ENCODE assay signal across 16 mouse cellular contexts in the genomic region with DNA sequence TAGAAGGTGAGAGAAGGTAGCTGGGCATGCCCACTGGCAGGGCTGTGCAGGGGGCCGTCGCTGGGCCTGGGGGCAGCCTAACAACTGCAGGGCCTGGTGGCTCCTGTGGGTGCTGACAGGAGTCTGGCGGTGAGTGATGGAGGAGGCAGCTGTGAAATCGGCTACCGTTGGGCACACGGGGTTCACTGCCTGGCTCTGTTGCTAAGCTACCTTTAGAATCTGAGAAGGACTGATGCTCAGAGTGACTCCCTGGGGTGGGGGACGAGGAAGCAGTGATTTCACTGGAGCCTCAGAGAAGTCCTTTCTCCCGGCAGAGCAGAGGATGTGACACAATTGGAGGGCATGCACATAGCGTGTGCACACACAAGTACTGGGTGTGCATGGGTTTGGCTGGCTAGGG. TPM values are rescaled to one million over a fixed set of nuclear protein-coding genes. Genes with fewer than 3 reads are reported as not detected.
DNase-seq lines count a peak whose midpoint lies in the region; ATAC-seq and TF ChIP-seq lines count a peak whose summit lies in the region.
"Had no signal": no experiment of that assay in that cellular context is flagged by ENCODE, and none has a peak within 500 bp of the region (broad histone marks: within the 10 kb centered on the region; RNA-seq: fewer than 3 reads in every experiment).

No protein-coding gene starts in this region.

- WGBS in forebrain, embryonic 13.5 days, result 13% methylated on average over 9 of the region's 9 CpGs
- 5% methylated on average over 9 of the region's 9 CpGs for WGBS in hindbrain, embryonic 14.5 days
- 5% methylated on average over 9 of the region's 9 CpGs for WGBS in midbrain, embryonic 15.5 days
- WGBS in lung, postnatal 0 days, result 20% methylated on average over 9 of the region's 9 CpGs
- WGBS in liver, postnatal 0 days (ENCODE audit: insufficient replicate concordance), result 33% methylated on average over 9 of the region's 9 CpGs

- H3K36me3 ChIP-seq in forebrain, embryonic 13.5 days (ENCODE audit: poor library complexity, severe bottlenecking), result no peaks in the 10 kb centered on the region
- no peaks in the 10 kb centered on the region for H3K36me3 ChIP-seq in hindbrain, embryonic 14.5 days (replicated peaks; ENCODE audit: control insufficient read depth, insufficient read depth)
- H3K36me3 ChIP-seq in midbrain, embryonic 15.5 days (replicated peaks), result no peaks in the 10 kb centered on the region
- H3K36me3 ChIP-seq in lung, postnatal 0 days (ENCODE audit: insufficient read depth, low read length), result no peaks in the 10 kb centered on the region
- no peaks in the 10 kb centered on the region for H3K36me3 ChIP-seq in liver, postnatal 0 days (replicated peaks; ENCODE audit: insufficient read depth, low read length)
- H3K36me3 ChIP-seq: intestine, embryonic 15.5 days had no signal

- H3K4me1 ChIP-seq in forebrain, embryonic 13.5 days, result peaks cover 33% of the 10 kb centered on the region
- H3K4me1 ChIP-seq in hindbrain, embryonic 14.5 days (replicated peaks; ENCODE audit: control insufficient read depth, insufficient read depth, low read length), result peaks cover 23% of the 10 kb centered on the region
- peaks cover 29% of the 10 kb centered on the region for H3K4me1 ChIP-seq in midbrain, embryonic 15.5 days
- no peaks in the 10 kb centered on the region for H3K4me1 ChIP-seq in lung, postnatal 0 days (ENCODE audit: insufficient read depth, low read depth, low read length)
- H3K4me1 ChIP-seq in liver, postnatal 0 days (ENCODE audit: insufficient read depth), result no peaks in the 10 kb centered on the region
- H3K4me1 ChIP-seq: megakaryocyte, embryonic 14.5 days had no signal

- TF ChIP-seq POLR2A in brain, embryonic 14.5 days (IDR thresholded peaks at IDR 0.05; ENCODE audit: borderline replicate concordance, extremely low read depth, insufficient read depth, insufficient read length, poor library complexity, severe bottlenecking), result no peak

- intact Hi-C loops in heart, postnatal 14 days (cut with DNase I), result no loop called here

- no peaks in the 10 kb centered on the region for H3K9me3 ChIP-seq in forebrain, embryonic 13.5 days (replicated peaks)
- no peaks in the 10 kb centered on the region for H3K9me3 ChIP-seq in hindbrain, embryonic 14.5 days (ENCODE audit: control insufficient read depth, low read length)
- H3K9me3 ChIP-seq in midbrain, embryonic 15.5 days, result no peaks in the 10 kb centered on the region
- H3K9me3 ChIP-seq in lung, postnatal 0 days (ENCODE audit: low read length), result no peaks in the 10 kb centered on the region
- no peaks in the 10 kb centered on the region for H3K9me3 ChIP-seq in liver, postnatal 0 days (ENCODE audit: low read length)
- H3K9me3 ChIP-seq: intestine, embryonic 15.5 days; megakaryocyte, embryonic 14.5 days had no signal

- H3K4me2 ChIP-seq in forebrain, embryonic 13.5 days, result no peak overlapping the region
- H3K4me2 ChIP-seq in hindbrain, embryonic 14.5 days (replicated peaks), result 0 out of 2 replicates have a peak overlapping the region, but pooled peaks have one; percentile 4
- 0 out of 2 replicates have a peak overlapping the region, but pooled peaks have one; percentile 15 for H3K4me2 ChIP-seq in midbrain, embryonic 15.5 days
- no peak overlapping the region for H3K4me2 ChIP-seq in lung, postnatal 0 days (replicated peaks; ENCODE audit: low read depth, low read length)
- H3K4me2 ChIP-seq in liver, postnatal 0 days (ENCODE audit: low read depth, low read length), result no peak overlapping the region
- H3K4me2 ChIP-seq: intestine, embryonic 15.5 days had no signal

- ATAC-seq in forebrain, embryonic 13.5 days, result peak; percentile 45; the same call in 1 of the 2 replicates
- ATAC-seq in hindbrain, embryonic 14.5 days (ENCODE audit: low FRiP score), result no peak; the same call in 1 of the 2 replicates
- peak; percentile 62 for ATAC-seq in midbrain, embryonic 15.5 days (replicated peaks)
- no peak for ATAC-seq in lung, postnatal 0 days
- no peak for ATAC-seq in liver, postnatal 0 days
- ATAC-seq: intestine, embryonic 15.5 days had no signal

- peak; percentile 77 for DNase-seq in brain, embryonic 14.5 days (ENCODE audit: low read depth)
- DNase-seq in hindbrain, embryonic 14.5 days (ENCODE audit: low spot score), result no peak
- no peak for DNase-seq in kidney, postnatal 10 days
- DNase-seq in lung, postnatal 0 days (ENCODE audit: low spot score), result no peak
- no peak for DNase-seq in liver, postnatal 0 days
- no peak for DNase-seq in heart, postnatal 14 days
- DNase-seq: adrenal gland, postnatal 14 days; cerebellum, postnatal 14 days; heart, adult 2 months had no signal

- no peak for TF ChIP-seq CTCF in brain, embryonic 14.5 days (IDR thresholded peaks at IDR 0.05; ENCODE audit: borderline replicate concordance, extremely low read depth, insufficient read depth, insufficient read length)
- no peak for TF ChIP-seq CTCF in lung, postnatal 0 days (IDR thresholded peaks at IDR 0.05)
- TF ChIP-seq CTCF in liver, postnatal 0 days (IDR thresholded peaks at IDR 0.05; ENCODE audit: low read depth), result no peak

- no peak overlapping the region; the same call in 1 of the 2 replicates for H3K9ac ChIP-seq in forebrain, embryonic 13.5 days
- peak overlapping the region; percentile 4; the same call in 1 of the 2 replicates for H3K9ac ChIP-seq in hindbrain, embryonic 14.5 days
- H3K9ac ChIP-seq in midbrain, embryonic 15.5 days, result peak overlapping the region; percentile 35; the same call in 1 of the 2 replicates
- H3K9ac ChIP-seq in lung, postnatal 0 days (replicated peaks; ENCODE audit: low read depth), result no peak overlapping the region
- H3K9ac ChIP-seq in liver, postnatal 0 days (replicated peaks), result no peak overlapping the region
- H3K9ac ChIP-seq: intestine, embryonic 15.5 days had no signal

- H3K27me3 ChIP-seq in forebrain, embryonic 13.5 days, result peaks cover 60% of the 10 kb centered on the region
- H3K27me3 ChIP-seq in hindbrain, embryonic 14.5 days (ENCODE audit: control insufficient read depth, insufficient read depth, low read length), result peaks cover 21% of the 10 kb centered on the region
- H3K27me3 ChIP-seq in midbrain, embryonic 15.5 days (replicated peaks), result peaks cover 12% of the 10 kb centered on the region
- H3K27me3 ChIP-seq in lung, postnatal 0 days (replicated peaks; ENCODE audit: insufficient read depth, low read length), result 0 out of 2 replicates have a peak, but pooled peaks cover 5% of the 10 kb centered on the region
- H3K27me3 ChIP-seq in liver, postnatal 0 days (ENCODE audit: insufficient read depth, low read length), result peaks cover 32% of the 10 kb centered on the region

- H3K27ac ChIP-seq in forebrain, embryonic 13.5 days, result peak overlapping the region; percentile 71; the same call in 1 of the 2 replicates
- H3K27ac ChIP-seq in hindbrain, embryonic 14.5 days, result peak overlapping the region; percentile 66
- peak overlapping the region; percentile 82 for H3K27ac ChIP-seq in midbrain, embryonic 15.5 days
- H3K27ac ChIP-seq in lung, postnatal 0 days (ENCODE audit: low read length), result no peak overlapping the region
- no peak overlapping the region for H3K27ac ChIP-seq in liver, postnatal 0 days (ENCODE audit: low read depth)
- H3K27ac ChIP-seq: heart, adult 2 months; intestine, embryonic 15.5 days; kidney, postnatal 0 days; left cerebral cortex, adult 2 months had no signal

- no peak overlapping the region for H3K4me3 ChIP-seq in forebrain, embryonic 13.5 days
- H3K4me3 ChIP-seq in hindbrain, embryonic 14.5 days (replicated peaks; ENCODE audit: low read length), result no peak overlapping the region
- H3K4me3 ChIP-seq in midbrain, embryonic 15.5 days, result no peak overlapping the region
- no peak overlapping the region for H3K4me3 ChIP-seq in lung, postnatal 0 days (ENCODE audit: low read depth, low read length)
- H3K4me3 ChIP-seq in liver, postnatal 0 days (ENCODE audit: low read depth, low read length), result no peak overlapping the region
- H3K4me3 ChIP-seq: heart, adult 2 months; intestine, embryonic 15.5 days; left cerebral cortex, adult 2 months; megakaryocyte, embryonic 14.5 days had no signal

- no peak for TF ChIP-seq EP300 in lung, postnatal 0 days (IDR thresholded peaks at IDR 0.05)
- no peak for TF ChIP-seq EP300 in liver, postnatal 0 days (IDR thresholded peaks at IDR 0.05; ENCODE audit: low read depth)

RNA-seq across cellular contexts. Expression of gene Cdh22, which starts 57.7 kb away (rescaled TPM):
- polyA plus RNA-seq in brain, embryonic 14.5 days (2012; rRNA removed), result 14.7 and 25.7 TPM in 2 replicates
- polyA plus RNA-seq in forebrain, embryonic 13.5 days (2015; fragmentation: Nextera tagmentation; extraction: Ambion mirVana), result 5.0 and 6.2 TPM in 2 replicates
- polyA plus RNA-seq in hindbrain, embryonic 14.5 days (2014; fragmentation: Nextera tagmentation; extraction: Ambion mirVana), result 12.4 and 15.4 TPM in 2 replicates
- polyA plus RNA-seq in midbrain, embryonic 15.5 days (2015; fragmentation: Nextera tagmentation; extraction: Ambion mirVana), result 20.8 and 21.2 TPM in 2 replicates
- polyA plus RNA-seq in lung, postnatal 0 days (2015; fragmentation: Nextera tagmentation; extraction: Ambion mirVana), result 1.0 and 1.8 TPM in 2 replicates
- polyA plus RNA-seq in liver, postnatal 0 days (2015; fragmentation: Nextera tagmentation; extraction: Ambion mirVana), result not detected in 2 replicates
- under 1 TPM; 0.17 to 0.22 TPM for total RNA-seq in heart, postnatal 14 days (2021)
- total RNA-seq: liver, adult 2 months had no signal
- polyA plus RNA-seq: liver, adult 2 months had no signal

Comparison
In these comparisons a context has a peak if more than half of its experiments do, and no peak if none do; other contexts are left out.
1. ATAC-seq: peak in forebrain, embryonic 13.5 days (single experiment) and midbrain, embryonic 15.5 days (single experiment); none in hindbrain, embryonic 14.5 days (single experiment), lung, postnatal 0 days (single experiment) and liver, postnatal 0 days (single experiment).
2. H3K27ac ChIP-seq: peak in forebrain, embryonic 13.5 days (single experiment), hindbrain, embryonic 14.5 days (single experiment) and midbrain, embryonic 15.5 days (single experiment); none in lung, postnatal 0 days (single experiment) and liver, postnatal 0 days (single experiment).
3. H3K4me2 ChIP-seq: peak in hindbrain, embryonic 14.5 days (single experiment) and midbrain, embryonic 15.5 days (single experiment); none in forebrain, embryonic 13.5 days (single experiment), lung, postnatal 0 days (single experiment) and liver, postnatal 0 days (single experiment).
4. H3K9ac ChIP-seq: peak in hindbrain, embryonic 14.5 days (single experiment) and midbrain, embryonic 15.5 days (single experiment); none in forebrain, embryonic 13.5 days (single experiment), lung, postnatal 0 days (single experiment) and liver, postnatal 0 days (single experiment).